Mouse (Mus musculus): Measurements from ENCODE around the gene Elovl3. TPM values are rescaled to one million over a fixed set of nuclear protein-coding genes. Genes with fewer than 3 reads are reported as not detected.

The Elovl3 gene
- polyA plus RNA-seq, 1 experiment from 2014 or later = 0.23 TPM

DNA sequence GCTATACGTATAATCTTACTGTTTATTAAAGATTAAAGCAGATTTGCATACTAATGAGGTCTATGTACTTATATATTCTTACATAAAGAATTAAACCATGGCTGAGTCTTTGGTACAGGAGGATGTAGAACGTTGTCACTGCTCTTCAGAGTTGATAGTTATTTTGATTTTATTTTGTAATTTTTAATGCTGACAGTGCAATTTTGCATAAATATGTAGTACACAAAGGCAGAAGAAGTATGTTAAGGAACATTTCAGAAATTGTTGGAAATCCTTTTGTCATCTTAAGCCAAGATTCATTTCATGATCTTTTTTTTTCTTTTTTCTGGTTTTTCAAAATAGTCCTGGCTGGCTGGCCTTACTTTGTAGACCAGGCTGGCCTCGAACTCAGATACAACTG lies 37.7 kb downstream of the Elovl3 start:
- 88% methylated on average over 3 of the region's 3 CpGs for WGBS

DNA sequence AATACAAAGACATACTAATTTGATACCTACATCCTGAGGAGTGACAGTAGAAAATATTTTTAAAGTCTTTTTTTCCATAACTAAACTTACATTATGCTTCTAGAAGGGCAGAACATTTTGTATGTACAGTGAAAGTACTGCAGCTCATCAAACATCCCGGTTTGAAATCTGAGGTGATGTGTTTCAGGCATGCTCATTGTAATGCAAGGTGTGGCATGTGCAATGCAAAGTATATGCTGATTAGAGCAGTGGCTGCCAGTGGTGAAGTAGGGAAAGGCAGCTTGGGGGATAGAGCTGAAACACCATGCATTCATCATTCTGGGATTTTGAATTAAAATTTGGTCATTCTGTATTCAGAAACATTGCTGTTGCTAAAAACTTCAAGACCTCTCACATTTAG lies 38.2 kb downstream of the Elovl3 start:
- H3K36me3 ChIP-seq (ENCODE audit: control insufficient read depth, insufficient read depth, low read length) = peaks cover 5% of the 10 kb centered on the region; the same call in 1 of the 2 replicates
- no peak for DNase-seq (ENCODE audit: low spot score)
- H3K27me3 ChIP-seq (ENCODE audit: control insufficient read depth, insufficient read depth, low read length) = no peaks in the 10 kb centered on the region
- H3K9me3 ChIP-seq (ENCODE audit: control insufficient read depth, low read length) = no peaks in the 10 kb centered on the region
- no peak overlapping the region for H3K9ac ChIP-seq (ENCODE audit: low read length)
- no peak for ATAC-seq (ENCODE audit: insufficient number of reproducible peaks, low FRiP score, low TSS enrichment, low read depth)
- WGBS = 63% methylated on average over 1 of the region's 1 CpGs
- no peak overlapping the region for H3K4me3 ChIP-seq (ENCODE audit: low read depth, low read length)
- H3K4me2 ChIP-seq (ENCODE audit: low read depth, severe bottlenecking) = no peak overlapping the region
- H3K4me1 ChIP-seq (ENCODE audit: control insufficient read depth, insufficient read depth, low read length) = no peaks in the 10 kb centered on the region
- no peak overlapping the region for H3K27ac ChIP-seq (replicated peaks; ENCODE audit: low read depth, low read length)

More for the DNA sequence above, 37.7 kb downstream of the Elovl3 start:
- Histone ChIP-seq H3K4me3 (ENCODE audit: low read depth, low read length) (no peak overlapping the region), H3K4me1 (ENCODE audit: control insufficient read depth, insufficient read depth, low read length) (no peaks in the 10 kb centered on the region), H3K36me3 (ENCODE audit: control insufficient read depth, insufficient read depth, low read length) (peaks cover 7% of the 10 kb centered on the region; the same call in 1 of the 2 replicates), H3K9ac (ENCODE audit: low read length) (no peak overlapping the region), H3K27ac (replicated peaks; ENCODE audit: low read depth, low read length) (no peak overlapping the region), H3K9me3 (ENCODE audit: control insufficient read depth, low read length) (no peaks in the 10 kb centered on the region), H3K4me2 (ENCODE audit: low read depth, severe bottlenecking) (no peak overlapping the region), H3K27me3 (ENCODE audit: control insufficient read depth, insufficient read depth, low read length) (no peaks in the 10 kb centered on the region)
- no peak for DNase-seq (ENCODE audit: low spot score)
- no peak for ATAC-seq (ENCODE audit: insufficient number of reproducible peaks, low FRiP score, low TSS enrichment, low read depth)

DNA sequence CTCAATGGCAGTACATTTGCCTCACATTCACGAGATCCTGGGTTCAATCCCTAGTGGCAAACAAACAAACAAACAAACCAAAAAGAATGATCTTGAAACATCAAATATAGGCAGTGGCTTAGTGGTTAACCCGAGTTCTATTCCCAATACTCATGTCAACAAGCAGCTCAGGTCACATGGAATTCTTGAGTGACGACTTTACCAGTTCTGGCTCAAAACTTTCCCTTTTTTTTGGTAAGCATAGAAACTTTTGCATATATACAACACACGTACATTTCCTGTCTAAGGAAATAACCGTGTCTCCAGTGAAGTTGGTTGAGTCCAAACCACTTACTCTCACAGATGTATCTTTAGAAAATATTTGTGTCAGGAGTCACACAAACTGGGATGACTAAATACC lies 40.8 kb downstream of the Elovl3 start:
- no peaks in the 10 kb centered on the region for H3K9me3 ChIP-seq (ENCODE audit: control insufficient read depth, low read length)
- no peak for DNase-seq (ENCODE audit: low spot score)
- H3K4me2 ChIP-seq (ENCODE audit: low read depth, severe bottlenecking) = no peak overlapping the region
- ATAC-seq (ENCODE audit: insufficient number of reproducible peaks, low FRiP score, low TSS enrichment, low read depth) = no peak
- H3K9ac ChIP-seq (ENCODE audit: low read length) = no peak overlapping the region
- H3K4me3 ChIP-seq (ENCODE audit: low read depth, low read length) = no peak overlapping the region
- no peaks in the 10 kb centered on the region for H3K4me1 ChIP-seq (ENCODE audit: control insufficient read depth, insufficient read depth, low read length)
- H3K27ac ChIP-seq (replicated peaks; ENCODE audit: low read depth, low read length) = no peak overlapping the region
- no peaks in the 10 kb centered on the region for H3K36me3 ChIP-seq (ENCODE audit: control insufficient read depth, insufficient read depth, low read length)
- H3K27me3 ChIP-seq (ENCODE audit: control insufficient read depth, insufficient read depth, low read length) = no peaks in the 10 kb centered on the region
- WGBS = 85% methylated on average over 5 of the region's 5 CpGs

DNA sequence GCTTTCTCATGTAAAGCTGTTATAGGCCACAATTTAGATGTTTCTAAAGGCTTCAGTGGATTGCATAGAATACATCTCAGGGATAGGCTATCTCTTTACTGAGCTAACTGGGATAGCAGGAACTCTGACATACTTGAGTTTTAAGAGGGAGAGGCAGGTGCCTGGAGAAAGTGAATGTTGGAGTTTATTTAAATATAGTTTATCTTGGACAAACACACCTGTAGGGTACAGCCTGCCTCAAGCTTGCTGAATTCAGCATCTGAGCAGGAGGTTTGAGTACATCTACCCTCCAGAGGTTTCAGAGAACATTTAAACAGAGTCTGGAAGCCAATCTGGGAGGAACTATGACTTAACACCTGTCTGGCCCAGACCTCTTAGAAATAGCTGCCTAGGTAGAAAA lies 43.5 kb downstream of the Elovl3 start:
- Histone ChIP-seq H3K4me1 (ENCODE audit: control insufficient read depth, insufficient read depth, low read length) (no peaks in the 10 kb centered on the region), H3K4me3 (ENCODE audit: low read depth, low read length) (no peak overlapping the region), H3K4me2 (ENCODE audit: low read depth, severe bottlenecking) (no peak overlapping the region), H3K9ac (ENCODE audit: low read length) (no peak overlapping the region), H3K27ac (replicated peaks; ENCODE audit: low read depth, low read length) (no peak overlapping the region), H3K27me3 (ENCODE audit: control insufficient read depth, insufficient read depth, low read length) (no peaks in the 10 kb centered on the region), H3K9me3 (ENCODE audit: control insufficient read depth, low read length) (no peaks in the 10 kb centered on the region), H3K36me3 (ENCODE audit: control insufficient read depth, insufficient read depth, low read length) (no peaks in the 10 kb centered on the region)
- ATAC-seq (ENCODE audit: insufficient number of reproducible peaks, low FRiP score, low TSS enrichment, low read depth) (no peak), DNase-seq (ENCODE audit: low spot score) (no peak)

DNA sequence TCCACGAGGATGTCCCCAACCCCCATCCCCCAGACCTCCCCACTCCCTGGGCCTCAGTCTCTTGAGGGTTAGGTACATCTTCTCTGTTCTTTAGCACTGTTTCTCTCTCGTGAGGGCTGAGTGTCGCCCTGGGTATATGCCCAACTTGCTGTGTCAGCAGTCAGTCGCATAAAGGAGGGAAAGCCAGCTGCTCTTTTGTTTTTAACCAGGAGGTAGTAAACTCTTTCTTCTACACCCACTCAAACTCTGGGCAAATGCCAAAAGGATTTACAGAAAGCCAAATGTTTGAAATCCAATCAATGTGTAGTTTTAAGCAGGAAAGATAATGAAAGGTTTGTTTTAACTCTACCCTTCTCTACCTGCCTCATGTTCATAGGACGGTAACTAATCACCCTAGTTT lies 45.3 kb downstream of the Elovl3 start:
- 70% methylated on average over 5 of the region's 5 CpGs for WGBS

DNA sequence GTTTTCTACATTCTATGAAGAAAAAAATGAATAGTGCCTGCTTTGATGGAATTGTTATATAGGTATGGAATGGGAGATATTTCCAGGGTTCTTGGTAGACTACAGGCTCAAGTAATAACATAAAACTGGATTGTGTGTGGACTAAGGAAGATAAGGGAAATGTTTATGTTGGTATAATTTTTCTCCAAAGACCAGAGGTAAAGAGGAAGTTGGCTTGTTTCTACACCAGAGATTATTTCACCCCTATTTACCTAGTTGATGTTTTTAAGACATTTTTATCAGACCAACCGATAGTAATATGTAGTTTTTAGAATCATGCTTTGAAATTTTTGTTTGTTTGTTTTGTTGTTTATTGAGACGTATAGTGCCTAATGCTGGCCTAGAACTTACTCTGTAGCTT lies 48.6 kb downstream of the Elovl3 start:
- ATAC-seq (ENCODE audit: insufficient number of reproducible peaks, low FRiP score, low TSS enrichment, low read depth) (no peak), DNase-seq (ENCODE audit: low spot score) (no peak)
- no peaks in the 10 kb centered on the region for H3K9me3 ChIP-seq (ENCODE audit: control insufficient read depth, low read length)
- H3K9ac ChIP-seq (ENCODE audit: low read length) = no peak overlapping the region
- 99% methylated on average over 2 of the region's 2 CpGs for WGBS
- H3K27ac ChIP-seq (replicated peaks; ENCODE audit: low read depth, low read length) = no peak overlapping the region
- no peaks in the 10 kb centered on the region for H3K27me3 ChIP-seq (ENCODE audit: control insufficient read depth, insufficient read depth, low read length)
- no peak overlapping the region for H3K4me2 ChIP-seq (ENCODE audit: low read depth, severe bottlenecking)
- no peaks in the 10 kb centered on the region for H3K4me1 ChIP-seq (ENCODE audit: control insufficient read depth, insufficient read depth, low read length)
- no peak overlapping the region for H3K4me3 ChIP-seq (ENCODE audit: low read depth, low read length)
- peaks cover 3% of the 10 kb centered on the region for H3K36me3 ChIP-seq (ENCODE audit: control insufficient read depth, insufficient read depth, low read length)

More for the DNA sequence above, 45.3 kb downstream of the Elovl3 start:
- Histone ChIP-seq H3K4me2 (ENCODE audit: low read depth, severe bottlenecking) (no peak overlapping the region), H3K27me3 (ENCODE audit: control insufficient read depth, insufficient read depth, low read length) (no peaks in the 10 kb centered on the region), H3K9me3 (ENCODE audit: control insufficient read depth, low read length) (no peaks in the 10 kb centered on the region), H3K4me3 (ENCODE audit: low read depth, low read length) (no peak overlapping the region), H3K36me3 (ENCODE audit: control insufficient read depth, insufficient read depth, low read length) (no peaks in the 10 kb centered on the region), H3K9ac (ENCODE audit: low read length) (no peak overlapping the region), H3K4me1 (ENCODE audit: control insufficient read depth, insufficient read depth, low read length) (no peaks in the 10 kb centered on the region), H3K27ac (replicated peaks; ENCODE audit: low read depth, low read length) (no peak overlapping the region)
- DNase-seq (ENCODE audit: low spot score) = no peak
- ATAC-seq (ENCODE audit: insufficient number of reproducible peaks, low FRiP score, low TSS enrichment, low read depth) = no peak

DNA sequence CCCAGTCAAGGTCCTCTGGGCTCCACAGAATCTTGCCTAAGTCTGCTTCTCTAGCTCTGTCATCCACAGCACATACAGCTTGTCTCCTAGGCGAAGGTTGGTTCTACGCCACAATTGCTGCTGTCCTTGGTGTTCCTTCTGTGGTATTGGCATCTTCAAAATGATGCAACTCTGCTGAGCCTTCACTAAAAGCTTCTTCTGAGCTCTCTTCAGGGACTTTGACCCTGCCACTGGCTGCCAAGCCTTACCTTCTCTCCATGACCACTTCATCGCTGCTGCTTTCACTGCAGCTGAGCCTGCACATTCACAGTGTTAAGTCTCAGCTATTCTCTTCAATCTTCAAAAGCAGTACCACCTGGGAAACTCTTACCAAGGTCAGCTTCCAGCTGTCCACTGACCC lies 50.5 kb downstream of the Elovl3 start:
- Histone ChIP-seq H3K27ac (replicated peaks; ENCODE audit: low read depth, low read length) (no peak overlapping the region), H3K9me3 (ENCODE audit: control insufficient read depth, low read length) (no peaks in the 10 kb centered on the region), H3K4me1 (ENCODE audit: control insufficient read depth, insufficient read depth, low read length) (no peaks in the 10 kb centered on the region), H3K36me3 (ENCODE audit: control insufficient read depth, insufficient read depth, low read length) (peaks cover 3% of the 10 kb centered on the region), H3K27me3 (ENCODE audit: control insufficient read depth, insufficient read depth, low read length) (no peaks in the 10 kb centered on the region), H3K9ac (ENCODE audit: low read length) (no peak overlapping the region), H3K4me2 (ENCODE audit: low read depth, severe bottlenecking) (no peak overlapping the region), H3K4me3 (ENCODE audit: low read depth, low read length) (no peak overlapping the region)
- WGBS = 89% methylated on average over 3 of the region's 3 CpGs
- DNase-seq (ENCODE audit: low spot score) (no peak), ATAC-seq (ENCODE audit: insufficient number of reproducible peaks, low FRiP score, low TSS enrichment, low read depth) (no peak)

Other genes with a start within 250 kb of the Elovl3 start
- gene Armh3, start 133.4 kb upstream of the Elovl3 start, polyA plus RNA-seq (2014; fragmentation: Nextera tagmentation; extraction: Ambion mirVana) = 15.0 and 16.3 TPM in 2 replicates
- 2.7 and 3.1 TPM in 2 replicates for gene Hps6, start 128.4 kb upstream of the Elovl3 start, polyA plus RNA-seq (2014; fragmentation: Nextera tagmentation; extraction: Ambion mirVana)
- 55.2 and 55.5 TPM in 2 replicates for gene Pprc1, start 87.0 kb upstream of the Elovl3 start, polyA plus RNA-seq (2014; fragmentation: Nextera tagmentation; extraction: Ambion mirVana)
- 93.1 and 97.6 TPM in 2 replicates for gene Ldb1, start 86.7 kb upstream of the Elovl3 start, polyA plus RNA-seq (2014; fragmentation: Nextera tagmentation; extraction: Ambion mirVana)
- gene Nolc1, start 56.0 kb upstream of the Elovl3 start, polyA plus RNA-seq (2014; fragmentation: Nextera tagmentation; extraction: Ambion mirVana) = 133 and 149 TPM in 2 replicates
- gene Pitx3, start 16.4 kb downstream of the Elovl3 start, polyA plus RNA-seq (2014; fragmentation: Nextera tagmentation; extraction: Ambion mirVana) = 3.4 and 4.4 TPM in 2 replicates
- gene Gbf1, start 20.6 kb downstream of the Elovl3 start, polyA plus RNA-seq (2014; fragmentation: Nextera tagmentation; extraction: Ambion mirVana) = 35.0 and 37.8 TPM in 2 replicates
- 6.8 and 7.0 TPM in 2 replicates for gene Nfkb2, start 172.4 kb downstream of the Elovl3 start, polyA plus RNA-seq (2014; fragmentation: Nextera tagmentation; extraction: Ambion mirVana)
- 1.3 and 1.7 TPM in 2 replicates for gene Psd, start 195.3 kb downstream of the Elovl3 start, polyA plus RNA-seq (2014; fragmentation: Nextera tagmentation; extraction: Ambion mirVana)
- gene Fbxl15, start 196.3 kb downstream of the Elovl3 start, polyA plus RNA-seq (2014; fragmentation: Nextera tagmentation; extraction: Ambion mirVana) = 10.9 and 15.1 TPM in 2 replicates
- 163 and 179 TPM in 2 replicates for gene Cuedc2, start 206.8 kb downstream of the Elovl3 start, polyA plus RNA-seq (2014; fragmentation: Nextera tagmentation; extraction: Ambion mirVana)
- 5.3 and 5.7 TPM in 2 replicates for gene Mfsd13a, start 209.2 kb downstream of the Elovl3 start, polyA plus RNA-seq (2014; fragmentation: Nextera tagmentation; extraction: Ambion mirVana)
- 1.2 and 1.8 TPM in 2 replicates for gene 2310034G01Rik, start 218.4 kb downstream of the Elovl3 start, polyA plus RNA-seq (2014; fragmentation: Nextera tagmentation; extraction: Ambion mirVana)